Mouse (Mus musculus) bone marrow macrophage, adult 2 months (primary cell): Measurements from ENCODE around the gene Ubxn11.

ENCODE experiments used
- CTCF ChIP-seq: IDR thresholded peaks from 2 replicates; pipeline ENCODE4 v1.5.1; 2012; ENCODE audit warnings: low read depth, mild to moderate bottlenecking, low read length, moderate library complexity
- POLR2A ChIP-seq: IDR thresholded peaks from 2 replicates; pipeline ENCODE4 v1.6.1; 2012; ENCODE audit warnings: mild to moderate bottlenecking, low read depth, low read length, borderline replicate concordance

GRCm38 (mm10) chr4:134081730-134082386 lies 20.5 kb upstream of the Ubxn11 start:
- TF ChIP-seq CTCF (no peak), POLR2A (no peak)
